Mouse (Mus musculus) liver, embryonic 13.5 days (tissue): ENCODE results near the gene Nob1. TPM values are rescaled to one million over a fixed set of nuclear protein-coding genes. Genes with fewer than 3 reads are reported as not detected.
A peak's percentile ranks its signal among the peaks of the same experiment; 100 is the strongest.

ENCODE experiments used
- ATAC-seq: fragments of 200-750 bp; cut with Nextera tagmentation; 2 replicates; pipeline ENCODE4 v1.8.0; 2017; ENCODE audit warnings: low read depth, mild to moderate bottlenecking, moderate number of reproducible peaks, moderate library complexity
- DNase-seq: peaks from one replicate; pipeline ENCODE4 v3.0.0; 2022
- H3K27ac ChIP-seq: fragments of 300-500 bp; sonication (generic); 2 replicates; pipeline ENCODE4 v1.5.1; 2015; ENCODE audit warnings: moderate library complexity, mild to moderate bottlenecking, inconsistent platforms
- H3K27me3 ChIP-seq: fragments of 300-500 bp; sonication (generic); 2 replicates; pipeline ENCODE4 v1.6.1; 2015; ENCODE audit warnings: mild to moderate bottlenecking, inconsistent platforms
- H3K36me3 ChIP-seq: fragments of 300-500 bp; sonication (generic); 2 replicates; pipeline ENCODE4 v1.6.1; 2015; ENCODE audit warnings: mild to moderate bottlenecking, inconsistent platforms
- H3K4me1 ChIP-seq: fragments of 300-500 bp; sonication (generic); replicated peaks from 2 replicates; pipeline ENCODE4 v1.6.1; 2015; ENCODE audit warnings: inconsistent platforms
- H3K4me2 ChIP-seq: fragments of 300-500 bp; sonication (generic); 2 replicates; pipeline ENCODE4 v1.6.1; 2015; ENCODE audit warnings: inconsistent platforms, mild to moderate bottlenecking, moderate library complexity
- H3K4me3 ChIP-seq: fragments of 300-500 bp; sonication (generic); replicated peaks from 2 replicates; pipeline ENCODE4 v1.5.1; 2015; ENCODE audit warnings: mild to moderate bottlenecking, inconsistent platforms
- H3K9ac ChIP-seq: fragments of 300-500 bp; sonication (generic); 2 replicates; pipeline ENCODE4 v1.6.1; 2015; ENCODE audit warnings: mild to moderate bottlenecking, inconsistent platforms
- H3K9me3 ChIP-seq: fragments of 300-500 bp; sonication (generic); replicated peaks from 2 replicates; pipeline ENCODE4 v1.6.1; 2016; ENCODE audit warnings: inconsistent platforms
- WGBS: fragments of 180-500 bp; shearing (Covaris S2); methylation state at CpG from one replicate; pipeline ENCODE4 v1.1.7; 2015; ENCODE audit not compliant: insufficient replicate concordance; 5-methylcytosine and 5-hydroxymethylcytosine counted together
- polyA plus RNA-seq: library from polyadenylated mRNA; unstranded; fragments of >200 nt; fragmentation: Nextera tagmentation; extraction: Ambion mirVana; gene quantifications from 2 replicates; pipeline ENCODE4 v1.2.1, GENCODE M21; 2015

Gene Nob1
- polyA plus RNA-seq = 47.8 and 52.0 TPM in 2 replicates

- ATAC-seq (peak; percentile 96), DNase-seq (peak; percentile 96)
- H3K9me3 ChIP-seq = no peaks in the 10 kb centered on the region
- WGBS = under 1% methylated on average over 50 of the region's 50 CpGs
- peaks cover 39% of the 10 kb centered on the region for H3K4me1 ChIP-seq
- H3K9ac ChIP-seq = peak within 1 kb of the TSS; percentile 86
- peak within 1 kb of the TSS; percentile 80 for H3K4me3 ChIP-seq
- peak within 1 kb of the TSS; percentile 84 for H3K27ac ChIP-seq
- peak within 1 kb of the TSS; percentile 90 for H3K4me2 ChIP-seq
- H3K27me3 ChIP-seq = no peaks in the 10 kb centered on the region
- H3K36me3 ChIP-seq = peaks cover 35% of the 10 kb centered on the region
Observed at GRCm38 (mm10) chr8:107424597-107425229, at the start of gene Nob1. TSS of gene Nob1 (minus strand) at chr8:107425051.

GRCm38 (mm10) chr8:107473369-107473768, 48.5 kb upstream of the Nob1 start:
- Histone ChIP-seq H3K9me3 (no peaks in the 10 kb centered on the region), H3K36me3 (peaks cover 17% of the 10 kb centered on the region), H3K4me1 (peaks cover 18% of the 10 kb centered on the region), H3K27me3 (no peaks in the 10 kb centered on the region), H3K4me2 (no peak overlapping the region), H3K27ac (no peak overlapping the region), H3K4me3 (no peak overlapping the region), H3K9ac (no peak overlapping the region)
- 50% methylated on average over 4 of the region's 4 CpGs for WGBS
- ATAC-seq (0 out of 2 replicates have a peak, but pooled peaks have one; percentile 46), DNase-seq (no peak)

GRCm38 (mm10) chr8:107472403-107473100, 47.7 kb upstream of the Nob1 start:
- Histone ChIP-seq H3K27ac (no peak overlapping the region), H3K27me3 (no peaks in the 10 kb centered on the region), H3K4me3 (no peak overlapping the region), H3K4me2 (no peak overlapping the region), H3K9me3 (no peaks in the 10 kb centered on the region), H3K4me1 (peaks cover 20% of the 10 kb centered on the region), H3K36me3 (peaks cover 20% of the 10 kb centered on the region), H3K9ac (peak overlapping the region; percentile 5; the same call in 1 of the 2 replicates)
- 49% methylated on average over 10 of the region's 10 CpGs for WGBS
- no peak for ATAC-seq
- DNase-seq = no peak

- Histone ChIP-seq H3K27ac (no peak overlapping the region), H3K27me3 (no peaks in the 10 kb centered on the region), H3K36me3 (peaks cover 38% of the 10 kb centered on the region), H3K9me3 (no peaks in the 10 kb centered on the region), H3K9ac (no peak overlapping the region), H3K4me3 (no peak overlapping the region), H3K4me1 (peaks cover 35% of the 10 kb centered on the region), H3K4me2 (no peak overlapping the region)
- DNase-seq (no peak), ATAC-seq (no peak)
- 82% methylated on average over 5 of the region's 5 CpGs for WGBS
Observed at GRCm38 (mm10) chr8:107470302-107470701, 45.5 kb upstream of the Nob1 start.

- Histone ChIP-seq H3K4me1 (peaks cover 38% of the 10 kb centered on the region), H3K27ac (no peak overlapping the region), H3K9ac (no peak overlapping the region), H3K36me3 (peaks cover 43% of the 10 kb centered on the region), H3K4me2 (no peak overlapping the region), H3K9me3 (no peaks in the 10 kb centered on the region), H3K4me3 (no peak overlapping the region), H3K27me3 (no peaks in the 10 kb centered on the region)
- 67% methylated on average over 8 of the region's 8 CpGs for WGBS
- ATAC-seq = no peak
- no peak for DNase-seq
Observed at GRCm38 (mm10) chr8:107468811-107469302, 44.0 kb upstream of the Nob1 start.

GRCm38 (mm10) chr8:107466642-107467041, 41.8 kb upstream of the Nob1 start:
- 55% methylated on average over 5 of the region's 5 CpGs for WGBS
- ATAC-seq (peak; percentile 63; the same call in 1 of the 2 replicates), DNase-seq (peak; percentile 20)
- peaks cover 24% of the 10 kb centered on the region for H3K4me1 ChIP-seq
- H3K36me3 ChIP-seq = peaks cover 53% of the 10 kb centered on the region
- H3K4me2 ChIP-seq = no peak overlapping the region
- no peak overlapping the region for H3K27ac ChIP-seq
- no peaks in the 10 kb centered on the region for H3K27me3 ChIP-seq
- H3K4me3 ChIP-seq = no peak overlapping the region
- no peaks in the 10 kb centered on the region for H3K9me3 ChIP-seq
- H3K9ac ChIP-seq = no peak overlapping the region

GRCm38 (mm10) chr8:107465332-107465990, 40.6 kb upstream of the Nob1 start:
- Histone ChIP-seq H3K9me3 (no peaks in the 10 kb centered on the region), H3K36me3 (peaks cover 63% of the 10 kb centered on the region), H3K4me2 (no peak overlapping the region), H3K27ac (no peak overlapping the region), H3K4me3 (no peak overlapping the region), H3K9ac (no peak overlapping the region), H3K4me1 (peaks cover 24% of the 10 kb centered on the region), H3K27me3 (no peaks in the 10 kb centered on the region)
- ATAC-seq (peak; percentile 56), DNase-seq (no peak)
- WGBS = 51% methylated on average over 3 of the region's 3 CpGs

- no peak overlapping the region for H3K9ac ChIP-seq
- H3K4me1 ChIP-seq = peaks cover 17% of the 10 kb centered on the region
- H3K9me3 ChIP-seq = no peaks in the 10 kb centered on the region
- no peak overlapping the region for H3K4me3 ChIP-seq
- 75% methylated on average over 5 of the region's 5 CpGs for WGBS
- H3K27me3 ChIP-seq = no peaks in the 10 kb centered on the region
- peaks cover 68% of the 10 kb centered on the region for H3K36me3 ChIP-seq
- H3K27ac ChIP-seq = no peak overlapping the region
- H3K4me2 ChIP-seq = no peak overlapping the region
- DNase-seq = no peak
- ATAC-seq = no peak
Observed at GRCm38 (mm10) chr8:107462423-107462822, 37.6 kb upstream of the Nob1 start.

GRCm38 (mm10) chr8:107458281-107458680, 33.4 kb upstream of the Nob1 start:
- Histone ChIP-seq H3K4me2 (no peak overlapping the region), H3K4me3 (no peak overlapping the region), H3K9ac (no peak overlapping the region), H3K4me1 (no peaks in the 10 kb centered on the region; the same call in 1 of the 2 replicates), H3K36me3 (peaks cover 73% of the 10 kb centered on the region), H3K9me3 (no peaks in the 10 kb centered on the region), H3K27ac (no peak overlapping the region), H3K27me3 (no peaks in the 10 kb centered on the region)
- no peak for DNase-seq
- whole genome bisulfite sequencing = 76% methylated on average over 6 of the region's 6 CpGs
- no peak for ATAC-seq

- no peak for DNase-seq
- Histone ChIP-seq H3K4me3 (no peak overlapping the region), H3K27me3 (no peaks in the 10 kb centered on the region), H3K9ac (no peak overlapping the region), H3K27ac (no peak overlapping the region), H3K4me1 (peaks cover 3% of the 10 kb centered on the region; the same call in 1 of the 2 replicates), H3K9me3 (no peaks in the 10 kb centered on the region), H3K4me2 (no peak overlapping the region), H3K36me3 (peaks cover 75% of the 10 kb centered on the region)
- no peak for ATAC-seq
- 86% methylated on average over 4 of the region's 4 CpGs for WGBS
Observed at GRCm38 (mm10) chr8:107457725-107458124, 32.9 kb upstream of the Nob1 start.

- Histone ChIP-seq H3K4me2 (no peak overlapping the region), H3K27ac (no peak overlapping the region), H3K36me3 (peaks cover 53% of the 10 kb centered on the region), H3K27me3 (no peaks in the 10 kb centered on the region), H3K9me3 (no peaks in the 10 kb centered on the region), H3K9ac (no peak overlapping the region), H3K4me3 (no peak overlapping the region), H3K4me1 (0 out of 2 replicates have a peak, but pooled peaks cover 3% of the 10 kb centered on the region)
- 4% methylated on average over 3 of the region's 3 CpGs for WGBS
- no peak for ATAC-seq
- DNase-seq = peak; percentile 13
Observed at GRCm38 (mm10) chr8:107455268-107455667, 30.4 kb upstream of the Nob1 start.
